Mouse (Mus musculus) G1E (cell line): ENCODE results near the gene Itpk1.

Experiments
- CTCF ChIP-seq: IDR thresholded peaks from 2 replicates; pipeline ENCODE4 v1.5.1; 2012; ENCODE audit warnings: low read depth, low read length, inconsistent platforms, mixed read lengths
- GATA1 ChIP-seq: IDR thresholded peaks from 2 replicates; pipeline ENCODE4 v1.6.1; 2012; ENCODE audit warnings: borderline replicate concordance, low read length, inconsistent platforms, mixed read lengths
- POLR2AphosphoS5 ChIP-seq: IDR thresholded peaks from 2 replicates; pipeline ENCODE4 v1.6.1; 2012; ENCODE audit warnings: low read depth, low read length, inconsistent platforms; ENCODE audit not compliant: insufficient replicate concordance
- TAL1 ChIP-seq: conservative IDR thresholded peaks from 2 replicates; pipeline ENCODE4 v1.6.1; 2012; ENCODE audit warnings: low read depth, low read length, inconsistent platforms, mixed read lengths

DNA sequence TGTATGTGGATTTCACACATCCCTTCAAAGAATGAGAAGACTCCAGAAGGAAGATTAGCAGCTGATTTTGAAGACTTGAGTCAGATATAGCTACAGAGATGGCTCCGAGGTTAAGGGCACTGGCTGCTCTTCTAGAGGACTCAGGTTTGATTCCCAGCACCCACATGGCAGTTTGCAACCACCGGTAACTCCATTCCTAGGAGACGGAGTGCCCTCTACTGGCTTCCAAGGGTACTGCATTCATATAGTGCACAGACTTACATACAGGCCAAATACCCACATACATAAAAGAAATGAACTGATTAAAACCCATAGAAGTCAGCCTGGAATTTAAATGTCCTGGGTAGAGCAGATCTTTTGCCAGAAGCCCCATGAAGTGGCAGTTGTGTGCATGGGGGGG is 106.2 kb downstream of the Itpk1 start:
- TF ChIP-seq CTCF (peak; percentile 12; the same call in 1 of the 2 replicates), POLR2AphosphoS5 (no peak), TAL1 (no peak), GATA1 (no peak)
